Mouse (Mus musculus): ENCODE data around the gene Pou2f3. TPM values are rescaled to one million over a fixed set of nuclear protein-coding genes. Genes with fewer than 3 reads are reported as not detected.

Pou2f3 gene
- polyA plus RNA-seq, 1 experiment from 2014 or later = 0.89 TPM

DNA sequence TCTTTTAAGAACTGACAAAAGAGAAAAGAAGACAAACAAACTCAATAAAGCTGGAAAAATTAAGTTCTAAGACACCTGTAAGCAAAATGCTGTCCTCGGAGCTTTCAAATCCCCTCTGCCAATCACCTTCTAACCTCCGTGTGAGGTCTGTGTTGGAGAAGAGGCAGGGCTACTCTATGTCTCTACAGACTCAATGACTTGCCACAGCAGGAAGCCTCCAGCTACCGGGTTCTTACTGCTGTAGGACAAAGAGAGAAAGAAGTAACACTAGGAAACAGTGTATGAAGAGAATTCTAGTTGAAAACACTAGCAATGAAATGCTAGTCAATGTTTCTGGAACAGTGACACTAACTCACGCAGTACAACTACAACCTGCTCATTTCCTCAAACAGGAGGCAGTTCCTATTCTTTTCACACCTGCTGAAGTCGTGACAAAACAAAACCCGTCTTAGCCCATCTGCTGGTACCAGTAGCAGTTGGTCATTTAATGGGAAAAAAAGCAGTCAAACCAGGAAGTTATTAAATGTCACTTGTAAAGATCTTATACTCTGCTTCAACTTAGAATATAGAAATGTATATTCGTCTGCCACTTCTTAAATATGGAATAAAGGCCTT is 126.6 kb downstream of the Pou2f3 start:
- Histone ChIP-seq H3K9me3 (ENCODE audit: control insufficient read depth, low read length) (no peaks in the 10 kb centered on the region), H3K4me3 (ENCODE audit: low read depth, low read length) (no peak overlapping the region)
- no peak for ATAC-seq (replicated peaks; ENCODE audit: low FRiP score, low TSS enrichment, low read depth)

GRCm38 (mm10) chr9:43078711-43079110 is 131.5 kb downstream of the Pou2f3 start:
- no peaks in the 10 kb centered on the region for H3K9me3 ChIP-seq (ENCODE audit: control insufficient read depth, low read length)
- H3K4me3 ChIP-seq (ENCODE audit: low read depth, low read length) = no peak overlapping the region
- no peak overlapping the region for H3K9ac ChIP-seq (ENCODE audit: low read length)
- no peaks in the 10 kb centered on the region for H3K27me3 ChIP-seq (replicated peaks; ENCODE audit: control insufficient read depth, insufficient read depth, low read length)
- H3K4me1 ChIP-seq (replicated peaks; ENCODE audit: control insufficient read depth, insufficient read depth, low read length) = peaks cover 3% of the 10 kb centered on the region; the same call in 1 of the 2 replicates
- no peak for ATAC-seq (replicated peaks; ENCODE audit: low FRiP score, low TSS enrichment, low read depth)
- no peaks in the 10 kb centered on the region for H3K36me3 ChIP-seq (ENCODE audit: control insufficient read depth, insufficient read depth, low read length)
- no peak overlapping the region for H3K27ac ChIP-seq (ENCODE audit: low read depth)
- 84% methylated on average over 3 of the region's 3 CpGs for WGBS
- no peak overlapping the region for H3K4me2 ChIP-seq (ENCODE audit: low read length)
- DNase-seq (ENCODE audit: low spot score) = no peak

More for the DNA sequence above, 126.6 kb downstream of the Pou2f3 start:
- DNase-seq (ENCODE audit: low spot score) = no peak
- H3K27ac ChIP-seq (ENCODE audit: low read depth) = no peak overlapping the region
- H3K4me1 ChIP-seq (replicated peaks; ENCODE audit: control insufficient read depth, insufficient read depth, low read length) = peaks cover 21% of the 10 kb centered on the region
- 63% methylated on average over 7 of the region's 7 CpGs for WGBS
- no peaks in the 10 kb centered on the region for H3K27me3 ChIP-seq (replicated peaks; ENCODE audit: control insufficient read depth, insufficient read depth, low read length)
- no peak overlapping the region for H3K4me2 ChIP-seq (ENCODE audit: low read length)
- H3K36me3 ChIP-seq (ENCODE audit: control insufficient read depth, insufficient read depth, low read length) = no peaks in the 10 kb centered on the region
- no peak overlapping the region for H3K9ac ChIP-seq (ENCODE audit: low read length)

- no peak overlapping the region for H3K27ac ChIP-seq (ENCODE audit: low read depth)
- no peak overlapping the region for H3K4me2 ChIP-seq (ENCODE audit: low read length)
- H3K27me3 ChIP-seq (replicated peaks; ENCODE audit: control insufficient read depth, insufficient read depth, low read length) = no peaks in the 10 kb centered on the region
- ATAC-seq (replicated peaks; ENCODE audit: low FRiP score, low TSS enrichment, low read depth) (no peak), DNase-seq (ENCODE audit: low spot score) (no peak)
- H3K9me3 ChIP-seq (ENCODE audit: control insufficient read depth, low read length) = no peaks in the 10 kb centered on the region
- 82% methylated on average over 7 of the region's 7 CpGs for WGBS
- no peak overlapping the region for H3K4me3 ChIP-seq (ENCODE audit: low read depth, low read length)
- H3K4me1 ChIP-seq (replicated peaks; ENCODE audit: control insufficient read depth, insufficient read depth, low read length) = peaks cover 12% of the 10 kb centered on the region
- H3K9ac ChIP-seq (ENCODE audit: low read length) = no peak overlapping the region
- H3K36me3 ChIP-seq (ENCODE audit: control insufficient read depth, insufficient read depth, low read length) = no peaks in the 10 kb centered on the region
Measured at GRCm38 (mm10) chr9:43076163-43076562, 134.0 kb downstream of the Pou2f3 start.

DNA sequence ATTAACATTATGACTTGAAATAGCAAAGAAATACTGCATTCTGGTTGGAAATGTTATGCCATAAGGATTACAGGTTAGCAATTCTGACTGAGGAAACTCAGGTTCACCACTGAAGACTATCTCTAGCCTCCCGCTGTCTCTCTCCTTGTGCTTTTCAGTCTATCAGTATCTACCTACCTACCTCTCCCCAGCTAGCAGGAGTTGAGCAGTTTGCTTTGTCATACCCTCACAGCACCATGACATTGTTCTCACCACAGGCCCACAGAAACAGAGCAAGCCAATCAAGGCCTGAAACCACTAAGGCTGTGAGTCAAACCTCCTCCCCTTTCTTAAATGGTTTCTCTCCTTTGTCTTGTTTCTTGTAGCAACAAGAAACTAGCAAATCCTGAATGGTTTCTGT is 135.6 kb downstream of the Pou2f3 start:
- no peaks in the 10 kb centered on the region for H3K36me3 ChIP-seq (ENCODE audit: control insufficient read depth, insufficient read depth, low read length)

More for the DNA sequence above, 135.6 kb downstream of the Pou2f3 start:
- H3K9ac ChIP-seq (ENCODE audit: low read length) = no peak overlapping the region
- no peaks in the 10 kb centered on the region for H3K9me3 ChIP-seq (ENCODE audit: control insufficient read depth, low read length)
- H3K4me2 ChIP-seq (ENCODE audit: low read length) = no peak overlapping the region
- no peak overlapping the region for H3K4me3 ChIP-seq (ENCODE audit: low read depth, low read length)
- no peak overlapping the region for H3K27ac ChIP-seq (ENCODE audit: low read depth)
- ATAC-seq (replicated peaks; ENCODE audit: low FRiP score, low TSS enrichment, low read depth) (no peak), DNase-seq (ENCODE audit: low spot score) (no peak)
- 94% methylated on average over 1 of the region's 1 CpGs for WGBS
- peaks cover 14% of the 10 kb centered on the region for H3K4me1 ChIP-seq (replicated peaks; ENCODE audit: control insufficient read depth, insufficient read depth, low read length)
- no peaks in the 10 kb centered on the region for H3K27me3 ChIP-seq (replicated peaks; ENCODE audit: control insufficient read depth, insufficient read depth, low read length)

Other genes with a start within 250 kb of the Pou2f3 start
- gene Arhgef12, start 103.1 kb downstream of the Pou2f3 start, polyA plus RNA-seq (2014; fragmentation: Nextera tagmentation; extraction: Ambion mirVana) = 15.9 and 16.5 TPM in 2 replicates
- 5.8 and 6.7 TPM in 2 replicates for gene Tmem136, start 93.8 kb downstream of the Pou2f3 start, polyA plus RNA-seq (2014; fragmentation: Nextera tagmentation; extraction: Ambion mirVana)
- 108 and 118 TPM in 2 replicates for gene Oaf, start 29.5 kb upstream of the Pou2f3 start, polyA plus RNA-seq (2014; fragmentation: Nextera tagmentation; extraction: Ambion mirVana)
- 1.3 and 1.5 TPM in 2 replicates for gene Trim29, start 100.5 kb upstream of the Pou2f3 start, polyA plus RNA-seq (2014; fragmentation: Nextera tagmentation; extraction: Ambion mirVana)